In genomic region chr7:83882150-83882632, GRCm38 (mm10) we compare ENCODE assay signal across 8 mouse cellular contexts. TPM values are rescaled to one million over a fixed set of nuclear protein-coding genes. Genes with fewer than 3 reads are reported as not detected.
DNase-seq lines count a peak whose midpoint lies in the region; ATAC-seq and TF ChIP-seq lines count a peak whose summit lies in the region.

No protein-coding gene starts in this region.

- WGBS in forebrain, embryonic 16.5 days, result 93% methylated on average over 35 of the region's 35 CpGs
- WGBS in midbrain, postnatal 0 days, result 91% methylated on average over 35 of the region's 35 CpGs

- 0 out of 2 replicates have a peak overlapping the region, but pooled peaks have one; percentile 97 for H3K27ac ChIP-seq in left cerebral cortex, adult 2 months
- no peak overlapping the region for H3K27ac ChIP-seq in forebrain, embryonic 16.5 days (ENCODE audit: low read length)
- H3K27ac ChIP-seq in midbrain, postnatal 0 days (ENCODE audit: low read depth, low read length), result peak overlapping the region; percentile 91

- H3K27me3 ChIP-seq in forebrain, embryonic 16.5 days (replicated peaks; ENCODE audit: control insufficient read depth, insufficient read depth, low read length), result no peaks in the 10 kb centered on the region
- H3K27me3 ChIP-seq in midbrain, postnatal 0 days (ENCODE audit: insufficient read depth, low read length), result no peaks in the 10 kb centered on the region

- peak in 1 of 2 experiments; percentile 25 for DNase-seq in left cerebral cortex, adult 2 months (ENCODE audit: extremely low spot score in 1 of 2, low spot score in 2 of 2)
- no peak for DNase-seq in left cerebral cortex, adult 9 months (ENCODE audit: low spot score in 2 of 2)
- DNase-seq in brain, embryonic 14.5 days (ENCODE audit: low read depth), result peak; percentile 56
- peak; percentile 39 for DNase-seq in kidney, postnatal 14 days
- DNase-seq in midbrain, postnatal 0 days (ENCODE audit: low spot score), result no peak
- no peak for DNase-seq in frontal cortex, adult 2 months (ENCODE audit: extremely low spot score in 1 of 2, low spot score in 1 of 2)
- no peak for DNase-seq in MN1 (ENCODE audit: low spot score)

- peak overlapping the region; percentile 81 for H3K4me2 ChIP-seq in forebrain, embryonic 16.5 days (ENCODE audit: low read length)
- peak overlapping the region; percentile 77 for H3K4me2 ChIP-seq in midbrain, postnatal 0 days (ENCODE audit: low read depth, low read length, poor library complexity, severe bottlenecking)

- H3K9me3 ChIP-seq in forebrain, embryonic 16.5 days (ENCODE audit: control insufficient read depth, low read length), result 0 out of 2 replicates have a peak, but pooled peaks cover 2% of the 10 kb centered on the region
- no peaks in the 10 kb centered on the region for H3K9me3 ChIP-seq in midbrain, postnatal 0 days (ENCODE audit: low read length)

- no peak overlapping the region for H3K9ac ChIP-seq in forebrain, embryonic 16.5 days (replicated peaks; ENCODE audit: low read depth, low read length)
- H3K9ac ChIP-seq in midbrain, postnatal 0 days (replicated peaks; ENCODE audit: low read length, poor library complexity, severe bottlenecking), result no peak overlapping the region

- no peaks in the 10 kb centered on the region; the same call in 1 of the 2 replicates for H3K36me3 ChIP-seq in forebrain, embryonic 16.5 days (ENCODE audit: control insufficient read depth, insufficient read depth)
- H3K36me3 ChIP-seq in midbrain, postnatal 0 days (ENCODE audit: insufficient read depth, low read length), result no peaks in the 10 kb centered on the region

- ATAC-seq in forebrain, embryonic 16.5 days, result no peak
- ATAC-seq in midbrain, postnatal 0 days (ENCODE audit: low FRiP score), result no peak

- H3K4me1 ChIP-seq in forebrain, embryonic 16.5 days (replicated peaks; ENCODE audit: control insufficient read depth, insufficient read depth, low read length), result peaks cover 46% of the 10 kb centered on the region
- H3K4me1 ChIP-seq in midbrain, postnatal 0 days (ENCODE audit: insufficient read depth, low read length), result peaks cover 25% of the 10 kb centered on the region

- TF ChIP-seq POLR2A in brain, embryonic 14.5 days (IDR thresholded peaks at IDR 0.05; ENCODE audit: borderline replicate concordance, extremely low read depth, insufficient read depth, insufficient read length, poor library complexity, severe bottlenecking), result no peak

- peak overlapping the region; percentile 78 for H3K4me3 ChIP-seq in left cerebral cortex, adult 2 months
- H3K4me3 ChIP-seq in forebrain, embryonic 16.5 days (replicated peaks; ENCODE audit: low read length), result peak overlapping the region; percentile 58
- H3K4me3 ChIP-seq in midbrain, postnatal 0 days (ENCODE audit: low read depth, low read length), result peak overlapping the region; percentile 84

- intact Hi-C loops in left cerebral cortex, adult 2 months (cut with DNase I), result no loop called here

- no peak for TF ChIP-seq CTCF in left cerebral cortex, adult 2 months (IDR thresholded peaks at IDR 0.05)
- TF ChIP-seq CTCF in brain, embryonic 14.5 days (IDR thresholded peaks at IDR 0.05; ENCODE audit: borderline replicate concordance, extremely low read depth, insufficient read depth, insufficient read length), result no peak
- no peak for TF ChIP-seq CTCF in midbrain, postnatal 0 days (IDR thresholded peaks at IDR 0.05)

RNA-seq across cellular contexts. Expression of gene Tlnrd1, which starts 1.9 kb away (rescaled TPM):
- 10 to 100 TPM; 22.8 to 26.9 TPM for total RNA-seq in left cerebral cortex, adult 2 months (2021)
- 23.7 and 28.0 TPM in 2 replicates for polyA plus RNA-seq in brain, embryonic 14.5 days (2012; rRNA removed)
- polyA plus RNA-seq in forebrain, embryonic 16.5 days (2015; fragmentation: Nextera tagmentation; extraction: Ambion mirVana), result 4.7 and 5.4 TPM in 2 replicates
- 49.8 and 54.9 TPM in 2 replicates for total RNA-seq in midbrain, postnatal 0 days (2014; rRNA removed)
- 9.5 and 10.7 TPM in 2 replicates for polyA plus RNA-seq in midbrain, postnatal 0 days (2015; fragmentation: Nextera tagmentation; extraction: Ambion mirVana)
- polyA plus RNA-seq in frontal cortex, adult 2 months (2012; rRNA removed), result 14.8 and 15.8 TPM in 2 replicates

RNA-seq across cellular contexts. Expression of gene Mesd, which starts 2.1 kb away (rescaled TPM):
- 10 to 100 TPM; 53.5 to 60.4 TPM for total RNA-seq in left cerebral cortex, adult 2 months (2021)
- polyA plus RNA-seq in brain, embryonic 14.5 days (2012; rRNA removed), result 19.9 and 26.3 TPM in 2 replicates
- polyA plus RNA-seq in forebrain, embryonic 16.5 days (2015; fragmentation: Nextera tagmentation; extraction: Ambion mirVana), result 64.4 and 72.8 TPM in 2 replicates
- total RNA-seq in midbrain, postnatal 0 days (2014; rRNA removed), result 26.0 and 50.2 TPM in 2 replicates
- polyA plus RNA-seq in midbrain, postnatal 0 days (2015; fragmentation: Nextera tagmentation; extraction: Ambion mirVana), result 69.1 and 75.0 TPM in 2 replicates
- 29.5 and 33.9 TPM in 2 replicates for polyA plus RNA-seq in frontal cortex, adult 2 months (2012; rRNA removed)

Comparison
In these comparisons a context has a peak if more than half of its experiments do, and no peak if none do; other contexts are left out.
1. DNase-seq: peak in brain, embryonic 14.5 days (single experiment) and kidney, postnatal 14 days (single experiment); none in left cerebral cortex, adult 9 months (0 of 2), midbrain, postnatal 0 days (single experiment), frontal cortex, adult 2 months (0 of 2) and MN1 (single experiment).
2. Peak in every context shown above with its lines, with median percentiles within 50 percentile points of each other: H3K4me3 ChIP-seq.